Mouse (Mus musculus) heart, embryonic 16.5 days (tissue): ENCODE data around the gene Gon4l. TPM values are rescaled to one million over a fixed set of nuclear protein-coding genes. Genes with fewer than 3 reads are reported as not detected.

Source experiments
- ATAC-seq: fragments of 200-750 bp; cut with Nextera tagmentation; replicated peaks from 2 replicates; pipeline ENCODE4 v1.8.0; 2017; ENCODE audit warnings: moderate number of reproducible peaks; ENCODE audit not compliant: insufficient read depth, low FRiP score; ENCODE audit errors: extremely low read depth
- H3K27ac ChIP-seq: fragments of 300-500 bp; sonication (generic); 2 replicates; pipeline ENCODE4 v1.5.1; 2014; ENCODE audit warnings: mild to moderate bottlenecking, low read length, control low read depth, moderate library complexity
- H3K27me3 ChIP-seq: fragments of 300-500 bp; sonication (generic); 2 replicates; pipeline ENCODE4 v1.6.1; 2014; ENCODE audit warnings: low read length, mixed read lengths; ENCODE audit not compliant: control insufficient read depth, insufficient read depth
- H3K36me3 ChIP-seq: fragments of 300-500 bp; sonication (generic); 2 replicates; pipeline ENCODE4 v1.6.1; 2014; ENCODE audit not compliant: control insufficient read depth, insufficient read depth
- H3K4me1 ChIP-seq: fragments of 300-500 bp; sonication (generic); 2 replicates; pipeline ENCODE4 v1.6.1; 2014; ENCODE audit warnings: low read length, mixed read lengths; ENCODE audit not compliant: control insufficient read depth, insufficient read depth
- H3K4me2 ChIP-seq: fragments of 300-500 bp; sonication (generic); 2 replicates; pipeline ENCODE4 v1.6.1; 2014; ENCODE audit warnings: low read depth, mild to moderate bottlenecking, control low read depth, low read length
- H3K4me3 ChIP-seq: fragments of 300-500 bp; sonication (generic); 2 replicates; pipeline ENCODE4 v1.5.1; 2014; ENCODE audit warnings: mild to moderate bottlenecking, control low read depth, low read length
- H3K9ac ChIP-seq: fragments of 300-500 bp; sonication (generic); 2 replicates; pipeline ENCODE4 v1.6.1; 2014; ENCODE audit warnings: low read length, control low read depth
- H3K9me3 ChIP-seq: fragments of 300-500 bp; sonication (generic); replicated peaks from 2 replicates; pipeline ENCODE4 v1.6.1; 2016; ENCODE audit warnings: low read length; ENCODE audit not compliant: control insufficient read depth
- WGBS: fragments of 180-500 bp; shearing (Covaris S2); extraction: QIAGEN DNeasy Blood & Tissue Kit; methylation state at CpG from one replicate; pipeline ENCODE4 v1.1.7; 2014; 5-methylcytosine and 5-hydroxymethylcytosine counted together
- polyA plus RNA-seq: library from polyadenylated mRNA; unstranded; fragments of >200 nt; fragmentation: Nextera tagmentation; extraction: Ambion mirVana; gene quantifications from 2 replicates; pipeline ENCODE4 v1.2.1, GENCODE M21; 2015

Gene Gon4l
- polyA plus RNA-seq, 1 experiment from 2014 or later: 6.9 TPM

- ATAC-seq: peak; percentile 67
- Histone ChIP-seq H3K27ac (peak within 1 kb of the TSS; percentile 100), H3K9ac (peak within 1 kb of the TSS; percentile 99), H3K4me1 (peaks cover 16% of the 10 kb centered on the region), H3K9me3 (no peaks in the 10 kb centered on the region), H3K36me3 (no peaks in the 10 kb centered on the region), H3K4me3 (peak within 1 kb of the TSS; percentile 98), H3K27me3 (no peaks in the 10 kb centered on the region), H3K4me2 (peak within 1 kb of the TSS; percentile 80)
- WGBS: under 1% methylated on average over 37 of the region's 64 CpGs
These were observed 115.7 kb downstream of the Gon4l start, which contains the start of the genes Ash1l and Dap3 for GRCm38 (mm10) chr3:88950576-88951326. Ash1l (plus strand) TSS chr3:88950622. Dap3 (minus strand) TSS chr3:88951181.

- no peaks in the 10 kb centered on the region for H3K36me3 ChIP-seq
- H3K27me3 ChIP-seq: no peaks in the 10 kb centered on the region
- peak overlapping the region; percentile 79 for H3K4me2 ChIP-seq
- 2% methylated on average over 5 of the region's 5 CpGs for WGBS
- no peak for ATAC-seq
- peak overlapping the region; percentile 98 for H3K4me3 ChIP-seq
- peak overlapping the region; percentile 100 for H3K27ac ChIP-seq
- peak overlapping the region; percentile 99 for H3K9ac ChIP-seq
- H3K9me3 ChIP-seq: no peaks in the 10 kb centered on the region
- peaks cover 20% of the 10 kb centered on the region for H3K4me1 ChIP-seq
These were observed 116.3 kb downstream of the Gon4l start for GRCm38 (mm10) chr3:88951327-88951800.

GRCm38 (mm10) chr3:88953246-88953645 is 118.2 kb downstream of the Gon4l start:
- H3K9me3 ChIP-seq: no peaks in the 10 kb centered on the region
- peaks cover 27% of the 10 kb centered on the region for H3K4me1 ChIP-seq
- no peaks in the 10 kb centered on the region for H3K36me3 ChIP-seq
- H3K4me3 ChIP-seq: no peak overlapping the region
- H3K9ac ChIP-seq: no peak overlapping the region
- no peak overlapping the region for H3K27ac ChIP-seq
- 83% methylated on average over 4 of the region's 4 CpGs for WGBS
- H3K4me2 ChIP-seq: no peak overlapping the region
- no peak for ATAC-seq
- no peaks in the 10 kb centered on the region for H3K27me3 ChIP-seq

- Histone ChIP-seq H3K27ac (no peak overlapping the region), H3K36me3 (no peaks in the 10 kb centered on the region), H3K9me3 (no peaks in the 10 kb centered on the region), H3K4me3 (no peak overlapping the region), H3K4me2 (no peak overlapping the region), H3K4me1 (peaks cover 25% of the 10 kb centered on the region), H3K9ac (no peak overlapping the region), H3K27me3 (no peaks in the 10 kb centered on the region)
- ATAC-seq: no peak
These were observed 118.7 kb downstream of the Gon4l start for GRCm38 (mm10) chr3:88953736-88954135.

Other genes starting within 250 kb of the Gon4l start
- 76.7 and 85.5 TPM in 2 replicates for gene Arhgef2, start 229.3 kb upstream of the Gon4l start, polyA plus RNA-seq
- not detected in 2 replicates for gene Rxfp4, start 182.1 kb upstream of the Gon4l start, polyA plus RNA-seq
- gene Khdc4, start 149.4 kb upstream of the Gon4l start, polyA plus RNA-seq: 67.4 and 68.6 TPM in 2 replicates
- gene Rit1, start 118.4 kb upstream of the Gon4l start, polyA plus RNA-seq: 59.0 and 59.4 TPM in 2 replicates
- gene Syt11, start 60.1 kb upstream of the Gon4l start, polyA plus RNA-seq: 8.1 and 8.2 TPM in 2 replicates
- gene Msto1, start 78.8 kb downstream of the Gon4l start, polyA plus RNA-seq: 46.2 and 47.5 TPM in 2 replicates
- gene Ash1l, start 115.4 kb downstream of the Gon4l start, polyA plus RNA-seq: 14.5 and 15.6 TPM in 2 replicates
- gene Dap3, start 116.0 kb downstream of the Gon4l start, polyA plus RNA-seq: 145 and 148 TPM in 2 replicates